Mouse (Mus musculus): ENCODE measurements around the gene Nudcd2. TPM values are rescaled to one million over a fixed set of nuclear protein-coding genes. Genes with fewer than 3 reads are reported as not detected.

Gene Nudcd2
- total RNA-seq, 2 experiments from 2014 or later, result 18.7 to 25.4 TPM

DNA sequence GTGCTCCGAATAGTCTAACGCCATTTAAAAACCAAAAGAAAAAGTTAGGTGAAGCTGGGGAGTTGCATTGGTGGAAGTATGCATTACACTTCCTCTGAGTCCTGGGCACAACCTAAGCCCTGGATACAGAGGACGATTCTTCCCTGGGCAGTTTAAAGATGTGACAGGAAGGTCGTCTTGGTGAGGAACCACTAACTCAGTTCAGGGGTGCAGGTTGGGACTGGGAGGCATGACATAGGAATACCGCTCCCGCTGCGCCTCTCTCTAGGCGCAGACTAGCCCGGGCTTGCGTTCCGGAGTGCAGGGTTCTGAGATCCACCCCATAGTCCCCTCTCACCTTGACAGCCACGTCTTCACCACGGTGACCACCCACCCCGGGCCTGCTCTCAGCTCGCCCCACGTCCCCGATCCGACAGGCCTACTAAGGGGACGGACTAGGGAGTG, 21.2 kb downstream of the Nudcd2 start:
- no peak for DNase-seq (ENCODE audit: extremely low spot score in 1 of 2, low spot score in 1 of 2)

DNA sequence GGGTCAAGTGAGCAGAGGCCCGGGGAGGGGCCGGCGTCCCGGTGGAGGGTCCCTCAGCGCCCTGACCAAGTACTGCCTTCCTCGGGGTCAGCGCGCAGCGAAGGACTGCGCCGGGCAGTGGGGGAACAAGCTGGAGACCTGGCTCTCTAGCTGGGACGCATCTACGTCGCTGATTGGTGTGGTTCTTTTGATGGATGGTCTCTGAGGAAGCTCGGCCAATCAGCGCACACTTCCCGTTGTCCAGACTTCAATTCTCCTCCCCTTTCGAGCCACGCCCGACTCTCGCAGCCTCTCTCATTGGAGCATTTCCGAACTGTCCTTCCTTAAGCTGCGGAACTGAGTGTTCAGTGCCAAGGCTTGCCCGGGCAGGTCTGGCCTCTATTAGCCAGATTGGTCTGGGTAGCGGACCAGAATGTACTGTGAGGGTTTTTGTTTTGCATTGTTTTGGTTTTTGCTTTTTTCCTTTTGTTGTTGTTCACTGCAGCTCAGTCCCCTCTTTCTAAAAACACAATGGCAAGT, 21.7 kb downstream of the Nudcd2 start, which contains the start of gene Ccng1:
Ccng1 (minus strand) TSS at position 203 of the 519 bp plus-strand sequence.
- peak; percentile 67 to 72 for DNase-seq (ENCODE audit: extremely low spot score in 1 of 2, low spot score in 1 of 2)

DNA sequence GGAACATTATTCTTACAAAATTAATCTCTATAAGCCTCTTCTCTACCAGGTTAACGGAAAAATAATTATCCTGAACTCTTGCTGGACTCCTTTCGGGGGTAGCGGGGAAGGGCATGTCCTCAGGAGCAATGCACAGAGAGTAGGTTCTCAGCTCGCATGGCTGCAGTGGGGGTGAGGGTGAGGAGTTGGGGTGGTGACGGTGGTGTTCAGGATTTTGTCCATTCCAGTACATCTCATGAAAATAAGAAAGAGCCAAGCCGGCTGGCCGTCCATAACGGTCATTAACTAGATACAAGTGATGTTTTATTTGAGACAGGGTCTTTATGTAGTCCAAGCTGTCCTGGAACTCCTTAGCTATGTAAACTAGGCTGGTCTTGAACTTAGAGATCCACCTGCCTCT, 22.5 kb downstream of the Nudcd2 start:
- no peak for DNase-seq (ENCODE audit: extremely low spot score in 1 of 2, low spot score in 1 of 2)

- DNase-seq (ENCODE audit: extremely low spot score in 1 of 2, low spot score in 1 of 2), result no peak
These were observed 26.4 kb downstream of the Nudcd2 start for GRCm38 (mm10) chr11:40759896-40760295.

- no peak for DNase-seq (ENCODE audit: extremely low spot score in 1 of 2, low spot score in 1 of 2)
These were observed 29.9 kb downstream of the Nudcd2 start for GRCm38 (mm10) chr11:40763395-40763794.

- no peak for DNase-seq (ENCODE audit: extremely low spot score in 1 of 2, low spot score in 1 of 2)
These were observed 31.2 kb downstream of the Nudcd2 start for GRCm38 (mm10) chr11:40764690-40765089.

DNA sequence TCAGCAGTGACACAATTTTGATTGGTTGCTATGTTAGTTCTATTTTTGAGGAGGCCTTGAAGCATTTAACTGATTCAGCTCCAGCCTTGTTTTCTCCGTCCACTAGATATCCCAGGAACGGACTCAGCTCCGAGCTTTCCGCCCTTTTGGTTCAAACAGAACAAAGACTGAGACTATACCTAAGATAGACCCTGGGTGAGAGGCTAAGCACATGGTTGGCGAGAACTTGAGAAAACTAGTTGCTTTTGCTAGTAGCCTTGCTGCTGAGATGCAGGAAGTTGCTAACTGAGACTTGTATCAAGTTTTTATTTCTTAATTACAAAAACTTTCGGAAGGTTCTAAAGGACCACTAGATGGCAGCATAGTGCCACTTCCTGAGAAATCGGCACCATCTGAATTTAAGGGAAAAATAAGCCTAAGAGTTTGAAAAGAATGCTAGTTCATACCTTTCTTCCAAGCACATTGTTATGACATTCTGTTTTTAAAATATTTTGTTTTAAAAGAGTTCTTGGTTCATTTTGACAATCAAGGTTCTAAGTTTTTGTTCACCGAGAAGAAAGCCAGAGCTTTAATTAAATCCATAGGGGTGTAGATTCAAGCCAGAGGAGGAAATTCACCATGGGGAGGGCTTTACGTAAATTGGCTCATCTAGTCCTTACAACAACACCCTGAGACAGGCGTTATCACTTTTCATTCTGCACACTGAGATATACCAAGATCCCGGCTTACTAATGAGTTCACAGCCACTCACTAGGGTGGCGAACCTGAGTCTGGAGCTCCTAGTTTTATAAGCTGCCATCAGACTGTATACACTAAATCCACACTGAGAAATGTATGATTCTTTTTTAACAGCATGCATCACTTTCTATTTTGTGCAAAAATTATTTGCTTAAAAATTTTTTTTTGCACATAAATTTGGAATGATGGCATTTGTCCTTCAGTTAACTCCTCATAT, 42.1 kb downstream of the Nudcd2 start:
- DNase-seq (ENCODE audit: extremely low spot score in 1 of 2, low spot score in 1 of 2), result no peak

DNA sequence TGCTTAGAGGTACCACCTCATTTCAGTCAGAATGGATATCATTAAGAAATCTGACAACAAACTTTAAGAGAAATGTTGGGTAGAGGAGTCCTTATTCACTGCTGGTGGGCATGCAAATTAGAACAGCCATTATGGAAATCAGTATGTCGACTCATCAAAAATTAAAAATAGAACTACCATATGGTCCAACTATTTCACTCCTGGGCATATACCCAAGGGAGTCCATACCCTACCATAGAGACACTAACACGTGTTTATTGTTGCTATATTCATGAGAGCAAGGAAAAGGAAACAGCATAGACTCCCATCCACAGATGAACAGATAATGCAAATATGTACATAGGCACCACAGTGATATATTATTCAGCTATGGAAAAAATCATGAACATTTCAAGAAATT, 48.4 kb downstream of the Nudcd2 start:
- DNase-seq (ENCODE audit: extremely low spot score in 1 of 2, low spot score in 1 of 2), result no peak

- DNase-seq (ENCODE audit: extremely low spot score in 1 of 2, low spot score in 1 of 2), result no peak
These were observed 49.9 kb downstream of the Nudcd2 start for GRCm38 (mm10) chr11:40783346-40783745.

DNA sequence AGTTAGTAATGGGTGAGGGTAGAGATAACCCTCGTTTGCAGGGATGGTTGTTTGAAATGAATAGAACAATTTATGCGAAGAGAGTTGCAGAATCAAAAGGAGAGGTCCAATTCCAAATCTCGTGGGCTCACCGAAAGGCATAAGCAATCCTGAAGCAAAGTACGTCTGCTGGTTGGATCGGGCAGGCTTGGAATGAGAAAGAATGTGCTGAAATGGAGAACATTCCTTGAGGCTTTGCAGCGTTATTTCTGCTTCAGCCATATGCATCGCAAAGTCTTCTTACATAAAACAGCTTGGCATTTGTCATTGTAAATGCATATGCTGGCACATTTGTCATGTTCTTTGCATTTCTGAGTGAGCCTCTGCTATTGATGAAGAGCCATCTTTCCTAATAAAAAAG, 50.9 kb downstream of the Nudcd2 start:
- no peak for DNase-seq (ENCODE audit: extremely low spot score in 1 of 2, low spot score in 1 of 2)

DNA sequence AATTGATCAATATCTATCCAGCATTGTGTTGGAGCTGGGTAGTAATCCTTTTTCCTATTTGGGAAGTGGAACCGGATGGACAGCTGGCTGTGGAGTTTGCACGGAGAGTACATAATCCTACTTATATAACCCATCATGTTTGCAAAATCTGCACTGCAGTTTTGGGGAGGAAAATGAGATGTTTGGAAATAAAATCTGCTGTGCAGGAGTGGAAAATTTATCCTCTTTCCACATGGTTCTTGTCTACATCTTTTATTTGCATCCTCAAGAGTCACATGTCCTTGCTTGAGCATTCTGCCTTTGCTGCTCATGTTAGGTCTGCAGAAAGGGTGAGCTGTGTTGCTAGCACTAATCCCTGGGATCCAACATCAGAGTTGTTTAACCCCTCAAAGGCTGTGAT, 53.4 kb downstream of the Nudcd2 start:
- no peak for DNase-seq (ENCODE audit: extremely low spot score in 1 of 2, low spot score in 1 of 2)

Other genes with a start within 250 kb of the Nudcd2 start
- gene Mat2b, start 38.5 kb upstream of the Nudcd2 start, total RNA-seq (2021), result 100 to 1,000 TPM; 124 to 125 TPM
- gene Hmmr, start 245 bp upstream of the Nudcd2 start, total RNA-seq (2021), result under 1 TPM; 0.61 to 0.69 TPM
- 10 to 100 TPM; 58.0 to 64.0 TPM for gene Ccng1, start 21.6 kb downstream of the Nudcd2 start, total RNA-seq (2021)